Mouse (Mus musculus) cortical plate, adult 2 months (tissue): ENCODE measurements around the gene Adk.

Source experiments
- CTCF ChIP-seq: fragments of 200-500 bp; IDR thresholded peaks from 2 replicates; pipeline ENCODE4 v1.5.1; 2011; ENCODE audit warnings: mild to moderate bottlenecking, control low read depth, low read length; ENCODE audit not compliant: insufficient read depth; ENCODE audit errors: extremely low read depth
- POLR2A ChIP-seq: fragments of 200-500 bp; IDR thresholded peaks from 2 replicates; pipeline ENCODE4 v1.6.1; 2011; ENCODE audit warnings: mild to moderate bottlenecking, low read length, control low read depth; ENCODE audit not compliant: insufficient read depth; ENCODE audit errors: extremely low read depth

- no peak for TF ChIP-seq POLR2A
- TF ChIP-seq CTCF: no peak
Measured at GRCm38 (mm10) chr14:21287726-21288442, 235.5 kb downstream of the Adk start.
